Mouse (Mus musculus) heart, embryonic 13.5 days (tissue): ENCODE measurements at regions not wholly inside any gene's neighbourhood (a gene's known extent, or its start where the extent isn't known, plus 50 kb on each side); places are given as distances from the start of the nearest gene placed in this dataset.

Experiments used
- ATAC-seq: fragments of 200-750 bp; cut with Nextera tagmentation; 2 replicates; pipeline ENCODE4 v1.8.0; 2017; ENCODE audit warnings: moderate TSS enrichment; ENCODE audit not compliant: insufficient number of reproducible peaks, low FRiP score, low TSS enrichment; ENCODE audit errors: extremely low read depth
- H3K27ac ChIP-seq: fragments of 300-500 bp; sonication (generic); replicated peaks from 2 replicates; pipeline ENCODE4 v1.5.1; 2015; ENCODE audit warnings: moderate library complexity, mild to moderate bottlenecking, inconsistent platforms
- H3K27me3 ChIP-seq: fragments of 300-500 bp; sonication (generic); replicated peaks from 2 replicates; pipeline ENCODE4 v1.6.1; 2015; ENCODE audit warnings: mild to moderate bottlenecking, inconsistent platforms
- H3K36me3 ChIP-seq: fragments of 300-500 bp; sonication (generic); 2 replicates; pipeline ENCODE4 v1.6.1; 2015; ENCODE audit warnings: mild to moderate bottlenecking, inconsistent platforms
- H3K4me1 ChIP-seq: fragments of 300-500 bp; sonication (generic); 2 replicates; pipeline ENCODE4 v1.6.1; 2015; ENCODE audit warnings: inconsistent platforms
- H3K4me2 ChIP-seq: fragments of 300-500 bp; sonication (generic); 2 replicates; pipeline ENCODE4 v1.6.1; 2015; ENCODE audit warnings: inconsistent platforms, mild to moderate bottlenecking, moderate library complexity
- H3K4me3 ChIP-seq: fragments of 300-500 bp; sonication (generic); 2 replicates; pipeline ENCODE4 v1.5.1; 2015; ENCODE audit warnings: moderate library complexity, mild to moderate bottlenecking, inconsistent platforms
- H3K9ac ChIP-seq: fragments of 300-500 bp; sonication (generic); 2 replicates; pipeline ENCODE4 v1.6.1; 2015; ENCODE audit warnings: inconsistent platforms, mild to moderate bottlenecking, moderate library complexity
- H3K9me3 ChIP-seq: fragments of 300-500 bp; sonication (generic); 2 replicates; pipeline ENCODE4 v1.6.1; 2016; ENCODE audit warnings: inconsistent platforms
- WGBS: fragments of 180-500 bp; shearing (Covaris S2); methylation state at CpG from one replicate; pipeline ENCODE4 v1.1.7; 2015; ENCODE audit warnings: mixed read lengths; 5-methylcytosine and 5-hydroxymethylcytosine counted together

DNA sequence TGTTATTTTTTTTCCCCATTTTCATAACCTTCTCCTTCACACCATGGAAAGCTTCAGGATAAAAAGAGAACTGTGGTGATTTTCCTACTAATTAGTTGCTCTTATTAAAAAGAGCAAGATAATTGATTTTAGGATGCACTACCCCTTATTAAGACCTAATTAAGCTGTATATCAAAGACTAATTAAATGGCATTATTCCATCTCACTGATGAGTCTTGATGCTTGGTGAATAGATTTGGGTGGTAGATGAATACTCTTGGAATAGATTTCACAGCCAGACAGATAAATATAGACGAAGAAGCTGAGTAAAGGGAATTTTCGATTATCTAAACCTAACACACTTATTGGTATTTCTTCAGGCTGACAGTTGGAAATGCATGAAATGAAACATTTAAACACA lies 346.5 kb upstream of the Tenm2 start:
- Histone ChIP-seq H3K4me2 (no peak overlapping the region), H3K27ac (no peak overlapping the region), H3K27me3 (no peaks in the 10 kb centered on the region), H3K9ac (no peak overlapping the region), H3K4me1 (no peaks in the 10 kb centered on the region), H3K9me3 (no peaks in the 10 kb centered on the region), H3K4me3 (no peak overlapping the region), H3K36me3 (no peaks in the 10 kb centered on the region)
- WGBS = 70% methylated on average over 2 of the region's 2 CpGs
- no peak for ATAC-seq

DNA sequence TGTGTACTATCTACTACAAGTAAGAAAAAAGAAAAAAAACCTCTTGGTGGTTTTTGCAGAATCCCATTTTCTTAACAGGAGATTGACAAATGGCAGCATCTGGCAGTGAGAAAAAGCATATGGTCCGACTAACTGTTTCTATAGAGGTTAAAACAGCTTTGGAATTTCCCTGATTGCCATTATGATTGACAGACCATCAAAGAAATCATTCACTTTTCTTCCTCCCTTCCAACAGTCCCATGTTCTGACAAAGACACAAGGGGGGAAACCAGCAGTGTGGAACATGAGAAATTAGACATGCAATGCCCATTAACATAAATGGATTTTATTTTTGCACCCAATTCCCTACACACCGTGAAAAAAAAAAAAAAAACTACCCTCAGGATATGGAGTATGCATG lies 297.9 kb upstream of the Tenm2 start:
- no peak for ATAC-seq
- Histone ChIP-seq H3K9me3 (no peaks in the 10 kb centered on the region), H3K4me2 (no peak overlapping the region), H3K27ac (no peak overlapping the region), H3K4me1 (peaks cover 15% of the 10 kb centered on the region), H3K27me3 (no peaks in the 10 kb centered on the region), H3K4me3 (no peak overlapping the region), H3K9ac (no peak overlapping the region), H3K36me3 (no peaks in the 10 kb centered on the region)
- 67% methylated on average over 2 of the region's 2 CpGs for WGBS

DNA sequence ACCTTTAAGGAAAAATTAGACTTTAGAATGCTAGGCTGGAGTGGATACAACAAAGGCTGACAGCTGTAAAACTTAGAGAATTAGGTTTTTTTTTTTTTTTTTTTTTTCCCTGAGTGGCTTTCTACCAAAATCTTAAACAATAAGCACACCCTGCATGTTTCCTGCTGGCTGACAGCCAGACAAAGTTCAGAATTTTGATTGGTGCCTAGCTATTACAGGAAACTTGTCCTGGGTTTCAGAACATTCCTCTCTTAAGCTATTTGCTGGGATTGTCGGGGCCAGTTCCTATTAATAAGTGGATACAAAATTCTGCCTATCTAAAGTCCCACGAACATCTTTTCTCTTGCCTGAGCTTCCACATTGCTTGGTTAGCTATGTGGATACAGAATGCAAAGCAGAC lies 296.7 kb upstream of the Tenm2 start:
- no peaks in the 10 kb centered on the region for H3K36me3 ChIP-seq
- no peaks in the 10 kb centered on the region for H3K27me3 ChIP-seq
- no peaks in the 10 kb centered on the region for H3K9me3 ChIP-seq
- H3K4me3 ChIP-seq = no peak overlapping the region
- 10% methylated on average over 2 of the region's 2 CpGs for WGBS
- H3K27ac ChIP-seq = peak overlapping the region; percentile 36; the same call in 1 of the 2 replicates
- ATAC-seq = no peak
- H3K4me1 ChIP-seq = peaks cover 15% of the 10 kb centered on the region
- H3K9ac ChIP-seq = no peak overlapping the region
- 0 out of 2 replicates have a peak overlapping the region, but pooled peaks have one; percentile 5 for H3K4me2 ChIP-seq

DNA sequence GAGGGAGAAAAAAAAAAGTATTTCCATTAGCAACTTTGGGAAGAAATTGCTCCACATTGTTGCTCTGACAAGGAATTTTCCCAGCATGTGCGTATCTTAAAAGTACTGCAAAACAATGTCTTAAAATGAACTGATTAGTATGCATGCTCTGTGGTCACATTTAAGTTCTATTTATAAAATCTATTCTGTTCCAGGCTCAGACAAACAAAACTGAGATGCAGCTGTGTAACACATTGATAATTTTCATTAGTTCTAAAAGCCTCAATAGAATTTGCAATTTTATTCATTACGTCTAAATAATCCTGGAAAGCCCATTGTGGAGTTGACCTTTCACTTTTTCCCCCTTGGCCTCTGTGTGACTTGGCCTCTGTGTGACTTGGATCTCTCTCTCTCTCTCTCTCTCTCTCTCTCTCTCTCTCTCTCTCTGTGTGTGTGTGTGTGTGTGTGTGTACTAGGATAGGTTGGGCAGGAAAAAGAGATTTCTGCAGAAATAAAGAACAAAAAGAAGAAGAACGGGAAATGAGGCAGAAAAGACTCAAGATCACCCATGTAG lies 262.8 kb upstream of the Tenm2 start:
- ATAC-seq = no peak
- 81% methylated on average over 3 of the region's 3 CpGs for WGBS
- no peaks in the 10 kb centered on the region for H3K4me1 ChIP-seq

DNA sequence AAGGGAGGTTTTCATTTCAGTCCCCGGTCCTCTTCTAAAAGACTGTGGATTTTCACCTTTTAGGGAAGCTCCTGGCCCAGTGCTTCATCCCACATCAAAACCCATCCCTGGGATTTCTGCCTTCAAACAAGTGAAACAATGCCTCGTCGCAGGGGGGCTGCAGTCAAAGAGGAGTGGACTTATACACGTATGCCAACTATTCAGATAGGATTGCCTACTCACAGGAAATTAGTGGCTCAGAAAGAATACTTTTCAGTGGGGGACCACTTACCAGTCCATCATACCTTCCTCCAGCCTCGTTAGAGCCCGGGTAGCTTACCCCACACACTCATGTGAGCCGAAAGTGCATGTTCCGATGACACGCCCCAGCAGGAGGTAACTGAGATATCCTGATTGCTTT lies 262.1 kb upstream of the Tenm2 start:
- Histone ChIP-seq H3K27me3 (no peaks in the 10 kb centered on the region), H3K4me3 (no peak overlapping the region), H3K4me2 (no peak overlapping the region), H3K27ac (no peak overlapping the region), H3K4me1 (no peaks in the 10 kb centered on the region), H3K9ac (no peak overlapping the region), H3K9me3 (no peaks in the 10 kb centered on the region), H3K36me3 (no peaks in the 10 kb centered on the region)
- WGBS = 55% methylated on average over 9 of the region's 9 CpGs
- no peak for ATAC-seq

More for the DNA sequence above, 262.8 kb upstream of the Tenm2 start:
- Histone ChIP-seq H3K4me3 (no peak overlapping the region), H3K9ac (no peak overlapping the region), H3K36me3 (no peaks in the 10 kb centered on the region), H3K9me3 (no peaks in the 10 kb centered on the region), H3K27ac (no peak overlapping the region), H3K4me2 (no peak overlapping the region), H3K27me3 (no peaks in the 10 kb centered on the region)

DNA sequence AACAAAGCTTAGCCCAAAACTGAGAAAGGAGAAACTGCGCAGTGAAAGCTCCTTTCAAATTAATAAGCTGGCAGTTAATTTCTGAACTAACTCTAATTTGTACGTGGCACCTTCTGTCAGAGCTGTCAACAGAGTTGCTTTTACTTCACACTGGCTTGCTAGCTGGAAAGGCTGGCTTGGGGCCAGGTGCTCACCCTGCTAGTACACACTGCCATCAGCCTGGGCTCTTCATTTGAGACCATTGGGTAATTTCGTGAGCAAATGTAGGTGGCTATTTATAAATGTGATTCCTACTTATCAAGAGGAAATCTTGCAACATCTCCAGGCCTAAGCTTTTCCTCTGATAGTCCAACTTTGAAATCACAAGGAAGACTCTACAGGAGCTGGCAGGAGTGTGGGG lies 244.5 kb upstream of the Tenm2 start:
- Histone ChIP-seq H3K36me3 (no peaks in the 10 kb centered on the region), H3K9ac (no peak overlapping the region), H3K27me3 (no peaks in the 10 kb centered on the region), H3K4me1 (no peaks in the 10 kb centered on the region; the same call in 1 of the 2 replicates), H3K4me2 (no peak overlapping the region), H3K27ac (no peak overlapping the region), H3K4me3 (no peak overlapping the region), H3K9me3 (no peaks in the 10 kb centered on the region)
- ATAC-seq = no peak
- 39% methylated on average over 3 of the region's 3 CpGs for WGBS

DNA sequence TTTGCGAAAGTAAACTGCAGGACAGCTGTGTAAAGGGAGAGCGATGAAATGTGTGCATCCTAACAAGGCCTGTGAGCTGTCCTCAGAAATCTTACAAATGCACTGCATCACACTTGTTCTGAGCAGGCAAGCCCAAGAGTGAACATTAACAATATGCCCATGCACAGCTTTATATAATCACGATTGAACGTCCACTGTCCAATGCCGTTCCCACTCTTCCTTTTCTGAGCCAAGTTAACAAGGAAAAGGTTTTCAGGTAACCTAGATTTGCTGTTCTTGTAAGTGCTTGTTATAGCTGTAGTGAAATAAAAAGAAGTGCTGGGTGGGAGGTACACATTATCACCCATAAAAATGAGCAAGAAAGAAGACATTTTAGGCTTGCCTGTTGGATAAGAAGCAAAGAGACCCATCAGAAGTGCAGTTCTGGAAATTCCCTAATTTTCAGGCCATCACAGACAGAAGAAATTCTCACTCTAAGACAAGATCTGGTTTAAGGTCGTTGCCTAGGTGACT lies 243.3 kb upstream of the Tenm2 start:
- no peaks in the 10 kb centered on the region for H3K9me3 ChIP-seq
- no peak for ATAC-seq
- H3K27ac ChIP-seq = no peak overlapping the region
- H3K4me1 ChIP-seq = no peaks in the 10 kb centered on the region; the same call in 1 of the 2 replicates
- WGBS = 82% methylated on average over 6 of the region's 6 CpGs
- no peak overlapping the region for H3K4me2 ChIP-seq
- no peak overlapping the region for H3K9ac ChIP-seq
- H3K27me3 ChIP-seq = no peaks in the 10 kb centered on the region
- H3K4me3 ChIP-seq = no peak overlapping the region
- no peaks in the 10 kb centered on the region for H3K36me3 ChIP-seq

DNA sequence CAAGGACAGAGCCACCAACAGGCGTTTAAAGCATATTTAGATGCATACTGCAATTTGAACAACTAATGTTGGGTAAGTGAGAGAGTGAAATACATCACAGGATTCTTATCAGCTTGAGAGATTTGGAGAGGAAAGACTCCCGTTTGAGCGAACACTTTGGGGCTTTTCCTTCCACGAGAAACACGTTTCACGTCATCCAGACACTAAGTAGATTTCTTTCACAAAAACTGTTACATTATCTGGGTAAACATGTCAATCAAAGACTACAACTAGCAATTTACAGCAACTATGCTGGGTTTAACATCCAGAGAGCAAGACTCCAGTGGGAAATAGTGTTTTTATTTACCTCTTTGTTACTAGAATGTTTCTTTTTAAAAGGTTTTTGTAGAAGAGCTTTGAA lies 238.3 kb upstream of the Tenm2 start:
- H3K9me3 ChIP-seq = no peaks in the 10 kb centered on the region
- 24% methylated on average over 6 of the region's 6 CpGs for WGBS
- H3K9ac ChIP-seq = no peak overlapping the region
- no peaks in the 10 kb centered on the region for H3K4me1 ChIP-seq
- H3K36me3 ChIP-seq = no peaks in the 10 kb centered on the region
- H3K27me3 ChIP-seq = no peaks in the 10 kb centered on the region
- no peak overlapping the region for H3K4me2 ChIP-seq
- H3K27ac ChIP-seq = no peak overlapping the region
- H3K4me3 ChIP-seq = no peak overlapping the region
- no peak for ATAC-seq

DNA sequence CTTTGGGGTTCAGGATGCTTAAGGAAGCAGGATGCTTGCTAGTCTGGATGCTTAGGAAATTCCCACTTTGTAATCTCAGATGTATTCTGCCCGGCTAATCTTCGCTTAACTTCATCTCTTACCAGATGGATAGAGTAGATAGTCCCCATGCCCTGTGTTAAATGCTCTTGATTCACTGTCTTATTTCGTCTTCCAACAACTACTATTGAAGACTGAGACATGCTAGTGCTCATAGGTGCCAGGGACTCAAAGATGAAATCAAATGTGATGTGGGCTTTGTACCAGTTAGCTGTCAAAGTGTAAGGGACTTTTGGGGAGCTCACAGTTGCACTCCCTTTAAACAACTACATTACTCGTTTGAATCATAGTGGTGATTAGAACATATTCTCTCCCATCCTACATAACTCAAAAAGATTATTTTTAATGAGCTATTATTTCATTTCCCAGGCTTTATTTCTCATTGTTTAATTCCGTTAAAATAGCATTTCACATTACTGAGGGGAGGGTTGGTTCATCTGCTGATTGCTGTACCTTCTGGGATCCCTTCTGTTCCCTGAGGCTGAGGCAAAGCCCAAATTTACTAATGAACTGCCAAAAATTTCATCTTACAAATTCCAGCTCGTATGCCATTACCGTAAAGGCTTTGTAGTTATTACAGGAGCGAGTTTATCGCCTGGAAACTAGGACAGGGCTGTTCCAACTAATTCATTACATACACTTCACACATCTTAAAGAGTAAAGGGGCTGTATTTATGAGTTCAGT lies 228.1 kb upstream of the Tenm2 start:
- Histone ChIP-seq H3K9me3 (no peaks in the 10 kb centered on the region), H3K27ac (no peak overlapping the region), H3K4me1 (no peaks in the 10 kb centered on the region), H3K36me3 (no peaks in the 10 kb centered on the region), H3K4me2 (no peak overlapping the region), H3K9ac (no peak overlapping the region), H3K27me3 (no peaks in the 10 kb centered on the region), H3K4me3 (no peak overlapping the region)
- WGBS = 78% methylated on average over 9 of the region's 9 CpGs
- no peak for ATAC-seq

DNA sequence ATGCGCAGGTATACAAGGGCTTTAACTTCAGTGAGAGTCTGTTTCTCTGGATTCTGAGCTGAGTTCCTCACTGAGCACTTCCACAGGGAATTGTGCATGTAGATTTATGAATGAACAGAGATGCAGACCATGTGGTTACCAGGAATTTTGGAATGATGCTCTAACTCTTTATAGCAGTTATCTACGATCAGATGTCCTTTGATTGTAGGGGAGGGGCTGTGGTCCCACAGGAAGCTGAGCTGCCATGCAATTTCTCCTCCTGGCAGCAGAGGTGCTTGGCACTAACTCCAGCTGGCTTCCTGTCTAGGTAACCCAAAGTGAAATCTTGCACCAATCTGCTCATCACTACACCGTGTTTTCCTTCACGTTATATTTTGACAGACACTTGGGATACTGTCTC lies 226.6 kb upstream of the Tenm2 start:
- no peak overlapping the region for H3K4me3 ChIP-seq
- 72% methylated on average over 4 of the region's 4 CpGs for WGBS
- H3K4me1 ChIP-seq = no peaks in the 10 kb centered on the region
- H3K36me3 ChIP-seq = no peaks in the 10 kb centered on the region
- H3K27me3 ChIP-seq = no peaks in the 10 kb centered on the region
- no peak overlapping the region for H3K4me2 ChIP-seq
- ATAC-seq = no peak
- no peaks in the 10 kb centered on the region for H3K9me3 ChIP-seq
- H3K9ac ChIP-seq = no peak overlapping the region
- no peak overlapping the region for H3K27ac ChIP-seq

DNA sequence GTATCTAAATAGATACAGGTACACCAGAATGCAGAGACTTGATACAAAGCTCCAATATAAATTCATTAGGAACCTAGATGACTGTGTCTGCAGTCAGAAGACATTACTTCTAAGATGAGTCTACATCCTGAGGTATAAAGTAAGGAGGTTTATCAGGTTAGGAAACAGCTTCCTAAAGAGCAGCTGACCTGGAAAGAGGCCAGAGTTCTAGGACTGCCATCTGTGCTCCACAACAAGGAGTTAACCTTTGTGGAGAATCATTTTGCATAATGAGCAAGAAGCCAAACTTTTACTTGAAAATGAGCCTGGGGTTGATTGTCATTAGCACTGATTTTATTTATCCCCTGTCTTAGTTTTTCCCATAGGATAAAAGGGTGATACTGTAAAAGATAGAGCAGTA lies 211.6 kb upstream of the Tenm2 start:
- no peak overlapping the region for H3K4me2 ChIP-seq
- H3K9me3 ChIP-seq = no peaks in the 10 kb centered on the region
- no peaks in the 10 kb centered on the region for H3K36me3 ChIP-seq
- no peak overlapping the region for H3K4me3 ChIP-seq
- H3K27ac ChIP-seq = no peak overlapping the region
- no peak for ATAC-seq
- H3K9ac ChIP-seq = no peak overlapping the region
- H3K4me1 ChIP-seq = no peaks in the 10 kb centered on the region
- H3K27me3 ChIP-seq = no peaks in the 10 kb centered on the region

DNA sequence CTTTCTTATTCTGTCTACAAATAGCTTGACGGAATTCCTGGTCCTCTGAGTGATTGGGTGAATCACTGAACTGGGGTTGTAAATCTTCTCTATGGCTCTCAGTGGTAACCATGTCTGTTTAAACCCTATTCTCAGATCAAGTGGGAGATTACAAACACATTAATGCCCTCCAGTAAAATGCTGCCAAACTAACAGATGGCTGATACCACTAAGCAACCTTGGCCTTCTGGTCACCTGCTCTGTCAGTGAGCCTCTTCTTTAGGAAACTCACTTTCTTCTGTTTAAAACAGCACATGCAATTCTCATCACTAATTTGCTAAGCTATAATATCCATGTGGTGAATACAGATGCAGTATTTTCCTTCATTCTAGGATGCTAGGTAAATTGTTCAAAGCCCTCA lies 210.9 kb upstream of the Tenm2 start:
- Histone ChIP-seq H3K4me3 (no peak overlapping the region), H3K36me3 (no peaks in the 10 kb centered on the region), H3K27ac (no peak overlapping the region), H3K4me2 (no peak overlapping the region), H3K4me1 (no peaks in the 10 kb centered on the region), H3K9me3 (no peaks in the 10 kb centered on the region), H3K9ac (no peak overlapping the region), H3K27me3 (no peaks in the 10 kb centered on the region)
- ATAC-seq = no peak
- 81% methylated on average over 1 of the region's 1 CpGs for WGBS
